Mouse (Mus musculus) heart, postnatal 10 days (tissue): Measurements from ENCODE around the gene Vav3. TPM values are rescaled to one million over a fixed set of nuclear protein-coding genes. Genes with fewer than 3 reads are reported as not detected.
A peak's percentile ranks its signal among the peaks of the same experiment; 100 is the strongest.

Experiments used
- DNase-seq, 2 experiments: peaks; one replicate each; pipeline ENCODE4 v3.0.0; 2021
- intact Hi-C: fragments of 180-260 bp; cut with DNase I; formaldehyde crosslinking; loops from one replicate; pipeline ENCODE4 v1.15.1; 2025
- total RNA-seq, 2 experiments: library from RNA; stranded (reverse); gene quantifications; 2 replicates each; pipeline ENCODE4 v1.2.3; 2021

The Vav3 gene
- total RNA-seq, 2 experiments from 2014 or later = 12.5 to 18.7 TPM

GRCm38 (mm10) chr3:109654386-109654785, 313.9 kb downstream of the Vav3 start:
- intact Hi-C loops = no loop called here
- DNase-seq = no peak

- no peak for DNase-seq
- intact Hi-C loops = no loop called here
These were observed 331.3 kb downstream of the Vav3 start for GRCm38 (mm10) chr3:109671716-109672115.

- no peak for DNase-seq
- intact Hi-C loops = no loop called here
These were observed 332.5 kb downstream of the Vav3 start for GRCm38 (mm10) chr3:109672925-109673324.

DNA sequence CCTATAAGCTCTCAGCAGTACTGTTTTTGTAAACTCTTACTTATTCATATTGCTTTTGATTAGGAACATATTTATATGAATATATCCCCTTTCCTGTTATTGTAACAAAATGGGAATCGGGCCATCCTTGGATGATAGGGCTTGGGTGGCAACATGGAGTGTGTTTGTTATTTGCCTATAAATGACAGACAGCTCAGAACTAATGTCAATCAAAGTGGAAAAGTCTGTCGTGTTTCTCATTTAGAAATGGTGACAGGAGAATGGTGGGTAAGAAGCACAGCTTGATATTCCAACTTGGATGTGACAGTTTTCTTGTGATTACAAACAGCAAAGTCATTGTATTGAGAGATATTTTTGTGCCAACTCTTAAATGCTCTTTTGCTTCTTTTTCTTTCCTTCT, 339.8 kb downstream of the Vav3 start:
- no peak for DNase-seq
- intact Hi-C loops = no loop called here

DNA sequence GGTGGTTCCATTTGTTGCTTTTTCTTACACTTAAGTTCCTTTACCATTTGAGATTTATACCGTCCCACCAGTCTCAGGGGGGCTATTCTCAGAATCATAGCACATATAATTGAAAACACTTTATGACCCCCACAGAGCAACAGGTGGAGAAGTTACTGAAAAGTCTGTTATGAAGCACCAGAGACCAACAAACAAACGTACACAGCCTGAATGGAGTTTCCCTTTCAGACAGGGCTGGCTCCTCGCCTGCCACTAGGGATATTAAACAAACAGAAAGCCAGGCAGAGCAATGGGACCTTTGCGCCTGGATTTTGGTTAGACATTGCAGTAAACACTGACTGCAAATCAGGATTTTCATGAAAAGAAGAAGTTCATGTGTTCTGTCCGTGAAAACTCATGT, 341.4 kb downstream of the Vav3 start:
- intact Hi-C loops = no loop called here
- no peak for DNase-seq

GRCm38 (mm10) chr3:109683608-109684295, 343.3 kb downstream of the Vav3 start:
- DNase-seq = no peak
- intact Hi-C loops = no loop called here

GRCm38 (mm10) chr3:109690566-109690965, 350.1 kb downstream of the Vav3 start:
- DNase-seq = no peak
- intact Hi-C loops = no loop called here

- intact Hi-C loops = no loop called here
- DNase-seq = no peak
These were observed 352.2 kb downstream of the Vav3 start for GRCm38 (mm10) chr3:109692613-109693012.

- intact Hi-C loops = no loop called here
- no peak for DNase-seq
These were observed 360.8 kb downstream of the Vav3 start for GRCm38 (mm10) chr3:109701301-109701700.

GRCm38 (mm10) chr3:109707786-109708460, 367.5 kb downstream of the Vav3 start:
- intact Hi-C loops = no loop called here
- DNase-seq = no peak

DNA sequence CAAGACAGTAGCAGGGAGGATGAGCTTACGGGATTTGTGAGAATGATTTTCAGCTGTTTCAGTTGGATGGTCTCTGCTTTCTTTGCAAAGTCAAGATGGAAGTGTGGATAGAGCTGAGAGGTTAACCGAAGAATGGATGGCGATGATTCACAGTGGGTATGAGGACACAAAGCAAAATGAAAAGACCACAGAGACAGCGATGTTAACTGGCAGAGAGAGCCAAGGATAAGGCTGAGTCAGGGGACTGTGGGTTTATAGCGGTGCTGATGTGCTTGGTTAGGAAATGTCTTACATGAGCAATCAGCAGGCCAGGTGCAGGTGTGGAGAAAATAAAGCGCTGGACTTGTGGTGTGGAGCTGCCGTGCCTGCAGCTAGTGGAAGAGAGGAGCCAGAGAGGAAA, 371.3 kb downstream of the Vav3 start:
- intact Hi-C loops = no loop called here
- DNase-seq = no peak

GRCm38 (mm10) chr3:109714476-109714875, 374.0 kb downstream of the Vav3 start:
- intact Hi-C loops = no loop called here

GRCm38 (mm10) chr3:109721753-109722152, 381.3 kb downstream of the Vav3 start:
- intact Hi-C loops = no loop called here
- DNase-seq = no peak

More at GRCm38 (mm10) chr3:109714476-109714875, 374.0 kb downstream of the Vav3 start:
- DNase-seq = no peak

DNA sequence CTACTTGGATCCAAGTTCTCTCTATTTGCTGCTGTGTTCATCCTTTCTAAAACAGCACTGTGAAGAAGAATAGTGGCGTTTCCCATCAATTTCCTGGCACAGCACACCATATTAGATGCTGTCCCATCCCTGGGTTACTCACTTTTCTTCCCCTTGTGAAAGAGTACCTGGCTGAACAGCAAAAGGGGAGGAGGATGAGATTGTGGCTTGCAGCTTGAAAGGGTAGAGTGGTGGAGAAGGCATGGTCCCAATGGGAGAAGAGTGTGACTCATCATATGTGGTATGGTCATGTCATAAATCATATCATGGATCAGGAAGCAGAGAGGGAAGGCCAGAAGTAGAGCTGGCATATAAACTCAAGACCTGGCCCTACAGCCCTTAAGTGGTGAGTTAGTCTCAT, 386.3 kb downstream of the Vav3 start:
- DNase-seq = no peak
- intact Hi-C loops = no loop called here

GRCm38 (mm10) chr3:109731592-109732230, 391.3 kb downstream of the Vav3 start:
- intact Hi-C loops = loop anchor here (5.0 to 10.0 kb wide), 2 partner anchors 373 to 1336 kb away; no protein-coding TSS in a partner anchor
- no peak for DNase-seq

GRCm38 (mm10) chr3:109732327-109733182, 392.1 kb downstream of the Vav3 start:
- peak; percentile 12 to 22 for DNase-seq

More at GRCm38 (mm10) chr3:109732327-109733182, 392.1 kb downstream of the Vav3 start:
- intact Hi-C loops = loop anchor here (5.0 to 10.0 kb wide), 2 partner anchors 372 to 1335 kb away; no protein-coding TSS in a partner anchor

Other genes with a start within 250 kb of the Vav3 start
- 10 to 100 TPM; 14.3 to 16.0 TPM for gene Slc25a24, start 217.5 kb upstream of the Vav3 start, total RNA-seq